Mouse (Mus musculus): ENCODE results near the gene Slc29a1. TPM values are rescaled to one million over a fixed set of nuclear protein-coding genes. Genes with fewer than 3 reads are reported as not detected.
A peak's percentile ranks its signal among the peaks of the same experiment; 100 is the strongest.

The Slc29a1 gene
- total and polyA plus RNA-seq, 3 experiments = 58.4 to 88.0 (median 72.1) TPM

DNA sequence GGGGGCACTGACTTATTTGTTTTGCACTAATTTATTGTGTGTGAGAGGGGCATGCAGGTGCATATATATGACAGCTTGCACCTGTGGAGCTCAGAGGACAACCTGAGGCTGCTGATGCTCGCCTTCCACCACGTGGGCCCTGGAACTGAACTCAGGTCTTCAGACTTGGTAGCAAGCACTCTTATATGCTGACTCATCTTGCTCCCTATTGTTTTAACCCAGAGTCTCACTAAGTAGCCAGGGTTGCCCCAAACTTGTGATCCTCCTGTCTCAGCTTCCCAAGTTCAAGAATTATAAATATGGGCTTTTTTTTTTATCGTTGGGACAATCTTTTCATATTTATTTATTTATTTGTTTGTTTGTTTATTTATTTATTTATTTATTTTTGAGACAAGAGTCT, 31.6 kb upstream of the Slc29a1 start:
- in situ Hi-C loops (cut with MboI; ENCODE audit: low pct_ligation_motif_present, low pct_unique_long_range_greater_than_20kb, low sequenced_read_pairs) = no loop called here
- TF ChIP-seq MAX (IDR thresholded peaks at IDR 0.05; ENCODE audit: low read length) (no peak), ZMIZ1 (IDR thresholded peaks at IDR 0.05; ENCODE audit: low read depth, low read length) (no peak), IRF4 (IDR thresholded peaks at IDR 0.05; ENCODE audit: low read depth, low read length) (no peak), NELFE (IDR thresholded peaks at IDR 0.05; ENCODE audit: low read depth, low read length) (no peak), MAFK (IDR thresholded peaks at IDR 0.05; ENCODE audit: insufficient replicate concordance, low read length) (peak; percentile 64), POLR2A (IDR thresholded peaks at IDR 0.05; ENCODE audit: low read depth, low read length) (no peak)
- no peaks in the 10 kb centered on the region for H3K27me3 ChIP-seq (replicated peaks)
- H3K4me2 ChIP-seq (ENCODE audit: insufficient read depth, low read depth, poor library complexity, severe bottlenecking) = no peak overlapping the region
- no peak for DNase-seq (ENCODE audit: extremely low read depth)
- no peak overlapping the region for H3K27ac ChIP-seq (ENCODE audit: insufficient read depth, low read depth)
- H3K9me3 ChIP-seq (replicated peaks; ENCODE audit: low read length) = no peaks in the 10 kb centered on the region
- no peaks in the 10 kb centered on the region for H3K36me3 ChIP-seq (replicated peaks in 1 of 2; ENCODE audit: control insufficient read depth in 1 of 2, insufficient read depth in 1 of 2, low read length in 1 of 2)
- no peak overlapping the region for H3K4me3 ChIP-seq (replicated peaks in 1 of 3; ENCODE audit: low read depth in 2 of 3, low read length in 2 of 3, poor library complexity in 1 of 3)
- peaks cover 21 to 61% of the 10 kb centered on the region in 2 experiments for H3K4me1 ChIP-seq (ENCODE audit: control insufficient read depth in 1 of 2, insufficient read depth in 2 of 2)
- dilution Hi-C loops (cut with MboI; ENCODE audit: extremely low pct_ligation_motif_present, extremely low pct_unique_long_range_greater_than_20kb, low sequenced_read_pairs) = no loop called here
- H3K79me2 ChIP-seq (replicated peaks; ENCODE audit: control insufficient read depth, extremely low read depth, insufficient read depth, poor library complexity, severe bottlenecking) = no peaks in the 10 kb centered on the region
- H3K9ac ChIP-seq (ENCODE audit: insufficient read depth, low read depth) = no peak overlapping the region

DNA sequence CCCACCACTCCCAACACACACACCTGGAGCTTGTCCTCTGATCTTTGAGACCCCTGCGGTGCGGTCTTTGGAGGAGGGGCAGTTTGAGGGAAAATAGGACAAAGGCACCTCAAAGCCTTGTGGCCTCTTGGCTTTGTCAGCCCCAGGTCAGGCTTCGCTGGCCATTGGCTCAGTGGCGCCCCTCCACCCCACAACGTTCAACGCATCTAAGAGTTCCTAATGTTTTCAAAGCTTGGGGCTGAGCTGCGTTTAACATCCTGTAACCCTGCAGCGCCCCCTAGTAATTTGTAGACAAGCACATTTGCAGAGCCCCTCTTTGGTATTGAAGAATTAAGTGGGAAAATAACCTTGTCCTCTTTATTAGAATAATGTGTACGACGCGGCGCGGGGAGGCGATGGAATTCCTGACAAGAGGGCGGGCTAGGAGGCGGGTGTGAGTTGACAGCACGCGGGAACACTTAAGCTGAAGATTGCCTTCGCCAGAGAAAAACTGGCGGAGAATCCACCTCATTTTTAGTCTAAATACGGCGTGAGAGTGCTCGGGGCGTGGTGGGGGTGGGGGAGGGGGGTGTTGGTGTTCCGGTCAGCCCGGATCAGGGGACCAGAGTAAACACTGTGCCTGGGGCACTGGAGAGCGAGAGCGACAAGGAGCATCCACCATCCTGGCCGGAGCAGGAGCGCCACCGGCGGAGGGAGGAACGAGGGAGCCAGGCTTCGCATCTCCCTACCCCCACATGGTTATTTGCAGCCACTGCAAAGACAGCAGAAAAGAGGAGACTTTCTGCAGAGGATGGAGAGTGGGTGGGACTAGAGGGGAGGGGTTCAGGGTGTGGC, 30.7 kb upstream of the Slc29a1 start:
- H3K4me2 ChIP-seq (ENCODE audit: insufficient read depth, low read depth, poor library complexity, severe bottlenecking) = peak overlapping the region; percentile 8; the same call in 1 of the 2 replicates
- dilution Hi-C loops (cut with MboI; ENCODE audit: extremely low pct_ligation_motif_present, extremely low pct_unique_long_range_greater_than_20kb, low sequenced_read_pairs) = no loop called here

More for the DNA sequence above, 30.7 kb upstream of the Slc29a1 start:
- Histone ChIP-seq H3K4me1 (ENCODE audit: control insufficient read depth in 1 of 2, insufficient read depth in 2 of 2) (peaks cover 21 to 65% of the 10 kb centered on the region in 2 experiments), H3K9me3 (replicated peaks; ENCODE audit: low read length) (no peaks in the 10 kb centered on the region), H3K9ac (ENCODE audit: insufficient read depth, low read depth) (no peak overlapping the region; the same call in 1 of the 2 replicates), H3K79me2 (replicated peaks; ENCODE audit: control insufficient read depth, extremely low read depth, insufficient read depth, poor library complexity, severe bottlenecking) (no peaks in the 10 kb centered on the region), H3K4me3 (replicated peaks in 1 of 3; ENCODE audit: low read depth in 2 of 3, low read length in 2 of 3, poor library complexity in 1 of 3) (peak overlapping the region in 1 of 3 experiments; percentile 12), H3K27ac (ENCODE audit: insufficient read depth, low read depth) (no peak overlapping the region), H3K27me3 (replicated peaks) (no peaks in the 10 kb centered on the region), H3K36me3 (replicated peaks in 1 of 2; ENCODE audit: control insufficient read depth in 1 of 2, insufficient read depth in 1 of 2, low read length in 1 of 2) (no peaks in the 10 kb centered on the region)
- no peak for DNase-seq (ENCODE audit: extremely low read depth)
- in situ Hi-C loops (cut with MboI; ENCODE audit: low pct_ligation_motif_present, low pct_unique_long_range_greater_than_20kb, low sequenced_read_pairs) = loop anchor here (5.0 kb wide), 1 partner anchor 43 kb away; no protein-coding TSS in a partner anchor
- no peak for TF ChIP-seq MAZ (IDR thresholded peaks at IDR 0.05; ENCODE audit: low read depth, low read length)
- peak; percentile 19; the same call in 1 of the 2 replicates for TF ChIP-seq ELF1 (IDR thresholded peaks at IDR 0.05; ENCODE audit: low read depth, low read length)
- peak; percentile 33 for TF ChIP-seq SMC3 (IDR thresholded peaks at IDR 0.05; ENCODE audit: low read depth, low read length)
- TF ChIP-seq NELFE (IDR thresholded peaks at IDR 0.05; ENCODE audit: low read depth, low read length) = peak; percentile 43; the same call in 1 of the 2 replicates
- TF ChIP-seq NRF1 (IDR thresholded peaks at IDR 0.05; ENCODE audit: low read depth, low read length) = no peak
- TF ChIP-seq RAD21 (IDR thresholded peaks at IDR 0.05; ENCODE audit: low read depth, low read length) = peak; percentile 43
- 0 out of 2 replicates have a peak, but pooled peaks have one; percentile 36 for TF ChIP-seq MYC (IDR thresholded peaks at IDR 0.05; ENCODE audit: low read depth, low read length)
- no peak for TF ChIP-seq CHD2 (IDR thresholded peaks at IDR 0.05; ENCODE audit: low read length)
- TF ChIP-seq EP300 (IDR thresholded peaks at IDR 0.05; ENCODE audit: low read length) = no peak
- no peak for TF ChIP-seq BHLHE40 (IDR thresholded peaks at IDR 0.05; ENCODE audit: low read depth, low read length)
- TF ChIP-seq CTCF (conservative IDR thresholded peaks at IDR 0.05 in 1 of 2, IDR thresholded peaks at IDR 0.05 in 1 of 2; ENCODE audit: low read depth in 2 of 2, low read length in 2 of 2) = peak in 1 of 2 experiments; percentile 82; a peak in 2 of 4 replicates
- TF ChIP-seq USF1 (IDR thresholded peaks at IDR 0.05; ENCODE audit: low read depth, low read length) = no peak
- no peak for TF ChIP-seq TBP (conservative IDR thresholded peaks at IDR 0.05; ENCODE audit: low read depth, low read length)
- TF ChIP-seq CHD1 (IDR thresholded peaks at IDR 0.05; ENCODE audit: low read depth, low read length) = no peak
- TF ChIP-seq PAX5 (IDR thresholded peaks at IDR 0.05; ENCODE audit: low read length) = no peak

Measured in CH12.LX (cell line).